Mouse (Mus musculus) intestine, postnatal 0 days (tissue): ENCODE data around the gene Vgll2. TPM values are rescaled to one million over a fixed set of nuclear protein-coding genes. Genes with fewer than 3 reads are reported as not detected.

Experiments used
- ATAC-seq: fragments of 200-750 bp; cut with Nextera tagmentation; 2 replicates; pipeline ENCODE4 v1.8.0; 2017; ENCODE audit warnings: mild to moderate bottlenecking, moderate TSS enrichment, moderate library complexity
- H3K27ac ChIP-seq: fragments of 300-500 bp; sonication (generic); 2 replicates; pipeline ENCODE4 v1.5.1; 2014; ENCODE audit warnings: mild to moderate bottlenecking, low read depth, low read length, moderate library complexity
- H3K27me3 ChIP-seq: fragments of 300-500 bp; sonication (generic); replicated peaks from 2 replicates; pipeline ENCODE4 v1.6.1; 2014; ENCODE audit warnings: low read length, mixed read lengths; ENCODE audit not compliant: control insufficient read depth, insufficient read depth
- H3K36me3 ChIP-seq: fragments of 300-500 bp; sonication (generic); 2 replicates; pipeline ENCODE4 v1.6.1; 2014; ENCODE audit warnings: mild to moderate bottlenecking, moderate library complexity; ENCODE audit not compliant: control insufficient read depth, insufficient read depth
- H3K4me1 ChIP-seq: fragments of 300-500 bp; sonication (generic); replicated peaks from 2 replicates; pipeline ENCODE4 v1.6.1; 2014; ENCODE audit warnings: antibody characterized with exemption, low read length, mixed read lengths; ENCODE audit not compliant: control insufficient read depth, insufficient read depth
- H3K4me2 ChIP-seq: fragments of 300-500 bp; sonication (generic); replicated peaks from 2 replicates; pipeline ENCODE4 v1.6.1; 2014; ENCODE audit warnings: low read depth, mild to moderate bottlenecking, moderate library complexity
- H3K4me3 ChIP-seq: fragments of 300-500 bp; sonication (generic); 2 replicates; pipeline ENCODE4 v1.5.1; 2014; ENCODE audit warnings: low read depth, low read length
- H3K9ac ChIP-seq: fragments of 300-500 bp; sonication (generic); 2 replicates; pipeline ENCODE4 v1.6.1; 2014; ENCODE audit warnings: mild to moderate bottlenecking, low read depth, low read length
- H3K9me3 ChIP-seq: fragments of 300-500 bp; sonication (generic); 2 replicates; pipeline ENCODE4 v1.6.1; 2016; ENCODE audit warnings: mixed run types; ENCODE audit not compliant: control insufficient read depth
- CTCF ChIP-seq: sonication (generic); IDR thresholded peaks from 2 replicates; pipeline ENCODE4 v1.5.1; 2016; ENCODE audit warnings: low read depth, mild to moderate bottlenecking, control low read depth, antibody characterized with exemption, moderate library complexity
- microRNA-seq: library from miRNA; unstranded; fragments of <30 nt; microRNA quantifications from one replicate; pipeline ENCODE4, GENCODE M21; 2016
- polyA plus RNA-seq: library from polyadenylated mRNA; unstranded; fragments of >200 nt; fragmentation: Nextera tagmentation; extraction: Ambion mirVana; gene quantifications from 2 replicates; pipeline ENCODE4 v1.2.1, GENCODE M21; 2015

Gene Vgll2
- polyA plus RNA-seq, 1 experiment from 2014 or later = not detected

DNA sequence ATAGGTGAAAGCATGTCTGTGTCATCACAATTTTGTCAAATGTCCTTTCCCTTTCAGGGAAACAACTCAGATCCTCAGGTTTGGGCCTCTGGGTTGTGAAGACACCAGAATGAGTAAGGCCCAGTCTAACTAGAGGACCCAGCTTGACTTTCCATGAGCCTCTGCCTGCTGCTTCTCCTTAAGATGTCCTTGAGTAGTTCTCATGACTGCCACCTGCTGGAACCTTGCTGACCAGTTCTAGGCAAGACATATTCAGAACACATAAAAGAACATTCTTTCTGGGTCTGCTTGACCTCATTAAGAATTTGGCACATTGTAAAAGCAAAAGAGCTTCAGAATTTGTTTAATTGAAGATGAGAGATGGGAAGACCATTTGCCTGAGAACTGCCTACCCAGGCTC lies 50.2 kb downstream of the Vgll2 start:
- no peak for ATAC-seq
- TF ChIP-seq CTCF = peak; percentile 71
- H3K9ac ChIP-seq = no peak overlapping the region
- no peaks in the 10 kb centered on the region for H3K9me3 ChIP-seq
- H3K27ac ChIP-seq = no peak overlapping the region
- H3K27me3 ChIP-seq = no peaks in the 10 kb centered on the region
- peaks cover 3% of the 10 kb centered on the region; the same call in 1 of the 2 replicates for H3K36me3 ChIP-seq
- no peak overlapping the region for H3K4me3 ChIP-seq
- H3K4me2 ChIP-seq = no peak overlapping the region
- H3K4me1 ChIP-seq = no peaks in the 10 kb centered on the region

Small RNAs within 50 kb of the gene (microRNA-seq; reads per million reads assigned to microRNA genes)
- gene Gm24084 = not detected

Other genes starting within 250 kb of the Vgll2 start
- gene Ros1, start 172.7 kb downstream of the Vgll2 start, polyA plus RNA-seq = 7.8 and 9.5 TPM in 2 replicates
- gene Dcbld1, start 211.1 kb downstream of the Vgll2 start, polyA plus RNA-seq = 36.7 and 37.3 TPM in 2 replicates